Mouse (Mus musculus): ENCODE data around the gene Slc8a2. TPM values are rescaled to one million over a fixed set of nuclear protein-coding genes. Genes with fewer than 3 reads are reported as not detected.

Gene Slc8a2
- polyA plus RNA-seq, 1 experiment from 2014 or later, result 0.15 TPM

DNA sequence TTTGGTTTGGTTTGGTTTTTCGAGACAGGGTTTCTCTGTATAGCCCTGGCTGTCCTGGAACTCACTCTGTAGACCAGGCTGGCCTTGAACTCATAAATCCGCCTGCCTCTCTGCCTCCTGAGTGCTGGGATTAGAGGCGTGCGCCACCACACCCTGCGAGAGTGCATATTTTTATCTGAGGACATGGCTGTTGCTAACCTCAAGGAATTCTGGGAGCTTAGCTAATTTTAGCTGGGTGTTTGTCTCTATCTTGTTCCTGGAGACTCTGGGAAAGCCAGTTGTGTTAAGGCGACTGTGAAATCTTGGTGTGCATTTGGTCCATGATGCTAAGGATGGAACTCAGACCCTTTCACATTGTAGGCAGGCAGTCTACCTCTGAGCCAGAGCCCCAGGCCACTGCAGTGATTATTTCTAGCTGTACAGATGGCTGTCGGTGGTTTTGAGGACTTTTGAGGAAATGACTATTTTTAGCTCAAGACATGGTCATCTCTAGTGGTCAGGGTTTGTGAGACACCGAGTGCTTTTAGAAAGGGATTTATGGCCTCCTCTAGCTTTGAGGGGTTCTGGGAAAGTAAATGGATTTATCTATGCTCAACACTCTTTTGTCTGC lies 26.6 kb downstream of the Slc8a2 start:
- H3K4me2 ChIP-seq (ENCODE audit: low read length), result no peak overlapping the region

DNA sequence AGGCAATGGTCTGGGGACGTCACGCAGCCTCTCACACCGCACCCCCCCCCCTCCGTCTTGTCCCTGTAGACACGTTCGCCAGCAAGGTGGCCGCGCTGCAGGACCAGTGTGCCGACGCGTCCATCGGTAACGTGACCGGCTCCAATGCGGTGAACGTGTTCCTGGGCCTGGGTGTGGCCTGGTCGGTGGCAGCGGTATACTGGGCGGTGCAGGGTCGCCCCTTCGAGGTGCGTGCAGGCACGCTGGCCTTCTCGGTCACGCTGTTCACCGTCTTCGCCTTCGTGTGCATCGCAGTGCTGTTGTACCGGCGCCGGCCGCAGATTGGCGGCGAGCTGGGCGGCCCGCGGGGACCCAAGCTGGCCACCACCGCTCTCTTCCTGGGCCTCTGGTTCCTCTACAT lies 29.1 kb downstream of the Slc8a2 start:
- peaks cover 5 to 21% of the 10 kb centered on the region in 2 experiments for H3K4me1 ChIP-seq (ENCODE audit: control insufficient read depth in 2 of 2, insufficient read depth in 2 of 2, low read length in 2 of 2)
- peak overlapping the region; percentile 12 to 22; a peak in 2 of 4 replicates for H3K4me3 ChIP-seq (ENCODE audit: control insufficient read depth in 1 of 2, insufficient read depth in 1 of 2, low read depth in 1 of 2, low read length in 2 of 2)
- WGBS, result 8% methylated on average over 39 of the region's 39 CpGs
- peak overlapping the region; percentile 52 for H3K4me2 ChIP-seq (ENCODE audit: low read length)
- no peak for ATAC-seq (ENCODE audit: insufficient number of reproducible peaks, insufficient read depth, low FRiP score, low read depth)
- H3K36me3 ChIP-seq (ENCODE audit: control insufficient read depth, insufficient read depth, low read length), result no peaks in the 10 kb centered on the region
- H3K9ac ChIP-seq (ENCODE audit: low read length), result peak overlapping the region; percentile 34; the same call in 1 of the 2 replicates
- H3K9me3 ChIP-seq (ENCODE audit: control insufficient read depth, low read length), result no peaks in the 10 kb centered on the region
- peaks cover 26% of the 10 kb centered on the region for H3K27me3 ChIP-seq (ENCODE audit: control insufficient read depth, insufficient read depth, low read length)
- no peak overlapping the region for H3K27ac ChIP-seq (replicated peaks in 1 of 2; ENCODE audit: control insufficient read depth in 1 of 2, insufficient read depth in 1 of 2, low read depth in 2 of 2, low read length in 2 of 2)

More for the DNA sequence above, 26.6 kb downstream of the Slc8a2 start:
- H3K4me1 ChIP-seq (ENCODE audit: control insufficient read depth in 2 of 2, insufficient read depth in 2 of 2, low read length in 2 of 2), result peaks cover 5 to 21% of the 10 kb centered on the region in 2 experiments
- no peak for ATAC-seq (ENCODE audit: insufficient number of reproducible peaks, insufficient read depth, low FRiP score, low read depth)
- H3K9ac ChIP-seq (ENCODE audit: low read length), result no peak overlapping the region
- peak overlapping the region; percentile 63 to 71 for H3K27ac ChIP-seq (replicated peaks in 1 of 2; ENCODE audit: control insufficient read depth in 1 of 2, insufficient read depth in 1 of 2, low read depth in 2 of 2, low read length in 2 of 2)
- no peaks in the 10 kb centered on the region for H3K9me3 ChIP-seq (ENCODE audit: control insufficient read depth, low read length)
- no peak overlapping the region for H3K4me3 ChIP-seq (ENCODE audit: control insufficient read depth in 1 of 2, insufficient read depth in 1 of 2, low read depth in 1 of 2, low read length in 2 of 2)
- 26% methylated on average over 8 of the region's 8 CpGs for WGBS
- H3K36me3 ChIP-seq (ENCODE audit: control insufficient read depth, insufficient read depth, low read length), result no peaks in the 10 kb centered on the region
- peaks cover 26% of the 10 kb centered on the region for H3K27me3 ChIP-seq (ENCODE audit: control insufficient read depth, insufficient read depth, low read length)

- Histone ChIP-seq H3K27ac (replicated peaks in 1 of 2; ENCODE audit: control insufficient read depth in 1 of 2, insufficient read depth in 1 of 2, low read depth in 2 of 2, low read length in 2 of 2) (no peak overlapping the region), H3K9me3 (ENCODE audit: control insufficient read depth, low read length) (no peaks in the 10 kb centered on the region), H3K27me3 (ENCODE audit: control insufficient read depth, insufficient read depth, low read length) (peaks cover 26% of the 10 kb centered on the region), H3K4me2 (ENCODE audit: low read length) (no peak overlapping the region), H3K9ac (ENCODE audit: low read length) (no peak overlapping the region), H3K36me3 (ENCODE audit: control insufficient read depth, insufficient read depth, low read length) (no peaks in the 10 kb centered on the region), H3K4me3 (ENCODE audit: control insufficient read depth in 1 of 2, insufficient read depth in 1 of 2, low read depth in 1 of 2, low read length in 2 of 2) (no peak overlapping the region), H3K4me1 (ENCODE audit: control insufficient read depth in 2 of 2, insufficient read depth in 2 of 2, low read length in 2 of 2) (peaks cover 2 to 14% of the 10 kb centered on the region in 2 experiments)
- no peak for ATAC-seq (ENCODE audit: insufficient number of reproducible peaks, insufficient read depth, low FRiP score, low read depth)
- WGBS, result 58% methylated on average over 3 of the region's 3 CpGs
Observed at GRCm38 (mm10) chr7:16160702-16161101, 31.1 kb downstream of the Slc8a2 start.

GRCm38 (mm10) chr7:16161302-16161701 lies 31.7 kb downstream of the Slc8a2 start:
- no peaks in the 10 kb centered on the region for H3K36me3 ChIP-seq (ENCODE audit: control insufficient read depth, insufficient read depth, low read length)
- no peak overlapping the region for H3K4me3 ChIP-seq (ENCODE audit: control insufficient read depth in 1 of 2, insufficient read depth in 1 of 2, low read depth in 1 of 2, low read length in 2 of 2)
- ATAC-seq (ENCODE audit: insufficient number of reproducible peaks, insufficient read depth, low FRiP score, low read depth), result no peak
- peaks cover 26% of the 10 kb centered on the region for H3K27me3 ChIP-seq (ENCODE audit: control insufficient read depth, insufficient read depth, low read length)
- H3K9ac ChIP-seq (ENCODE audit: low read length), result no peak overlapping the region
- 87% methylated on average over 9 of the region's 9 CpGs for WGBS
- H3K4me1 ChIP-seq (ENCODE audit: control insufficient read depth in 2 of 2, insufficient read depth in 2 of 2, low read length in 2 of 2), result peaks cover 2 to 8% of the 10 kb centered on the region in 2 experiments
- H3K27ac ChIP-seq (replicated peaks in 1 of 2; ENCODE audit: control insufficient read depth in 1 of 2, insufficient read depth in 1 of 2, low read depth in 2 of 2, low read length in 2 of 2), result no peak overlapping the region
- no peak overlapping the region for H3K4me2 ChIP-seq (ENCODE audit: low read length)
- H3K9me3 ChIP-seq (ENCODE audit: control insufficient read depth, low read length), result no peaks in the 10 kb centered on the region

DNA sequence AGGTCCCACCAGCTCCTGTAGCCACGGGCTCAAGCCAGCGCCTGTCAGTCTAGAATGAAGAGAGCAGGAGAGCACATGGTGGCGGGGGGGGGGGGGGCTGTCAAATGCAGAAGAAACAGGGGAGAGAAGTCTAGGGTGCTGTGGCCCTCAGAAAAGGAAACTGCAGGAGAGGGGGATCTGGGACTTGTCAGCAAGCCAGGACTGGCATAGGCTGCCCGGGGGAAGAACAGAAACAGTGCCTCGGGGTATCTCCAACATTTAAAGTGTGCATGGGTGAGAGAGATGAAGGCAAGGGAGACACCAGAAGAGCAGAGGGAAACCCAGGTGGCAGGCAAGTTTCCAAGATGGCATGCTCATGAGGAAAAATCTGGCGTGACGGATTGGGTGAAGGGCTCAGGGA lies 32.4 kb downstream of the Slc8a2 start:
- WGBS, result 58% methylated on average over 7 of the region's 7 CpGs
- no peak overlapping the region for H3K9ac ChIP-seq (ENCODE audit: low read length)
- no peak for ATAC-seq (ENCODE audit: insufficient number of reproducible peaks, insufficient read depth, low FRiP score, low read depth)
- no peak overlapping the region for H3K4me2 ChIP-seq (ENCODE audit: low read length)
- no peaks in the 10 kb centered on the region for H3K9me3 ChIP-seq (ENCODE audit: control insufficient read depth, low read length)
- H3K27me3 ChIP-seq (ENCODE audit: control insufficient read depth, insufficient read depth, low read length), result peaks cover 26% of the 10 kb centered on the region
- no peak overlapping the region for H3K27ac ChIP-seq (replicated peaks in 1 of 2; ENCODE audit: control insufficient read depth in 1 of 2, insufficient read depth in 1 of 2, low read depth in 2 of 2, low read length in 2 of 2)
- H3K4me3 ChIP-seq (ENCODE audit: control insufficient read depth in 1 of 2, insufficient read depth in 1 of 2, low read depth in 1 of 2, low read length in 2 of 2), result no peak overlapping the region
- H3K36me3 ChIP-seq (ENCODE audit: control insufficient read depth, insufficient read depth, low read length), result no peaks in the 10 kb centered on the region
- H3K4me1 ChIP-seq (ENCODE audit: control insufficient read depth in 2 of 2, insufficient read depth in 2 of 2, low read length in 2 of 2), result peaks cover 2 to 4% of the 10 kb centered on the region in 2 experiments; a peak in 2 of 4 replicates

DNA sequence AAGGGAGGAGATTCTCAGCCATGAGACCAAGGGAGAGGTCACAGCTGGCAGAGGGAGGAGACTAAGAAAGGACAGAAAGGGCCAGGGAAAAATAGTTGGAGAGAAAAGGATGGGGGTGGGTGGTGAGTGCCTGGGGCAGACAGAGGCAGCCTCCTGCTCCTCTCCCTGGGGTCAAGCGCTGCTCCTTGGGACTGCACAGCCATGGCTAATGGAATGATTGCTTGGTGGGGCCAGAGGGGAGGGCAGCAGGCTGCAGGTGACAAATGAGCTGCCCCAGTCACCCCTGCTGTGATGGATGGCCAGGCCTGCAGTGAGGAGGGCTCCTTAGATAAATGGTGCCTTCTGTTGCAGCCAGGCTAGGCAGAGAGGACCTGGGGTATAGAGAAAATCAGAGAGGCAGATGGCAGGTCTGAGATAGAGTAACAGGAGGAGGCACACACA lies 42.5 kb downstream of the Slc8a2 start:
- H3K36me3 ChIP-seq (ENCODE audit: control insufficient read depth, insufficient read depth, low read length), result no peaks in the 10 kb centered on the region
- no peak for ATAC-seq (ENCODE audit: insufficient number of reproducible peaks, insufficient read depth, low FRiP score, low read depth)
- peaks cover 7% of the 10 kb centered on the region; the same call in 1 of the 2 replicates for H3K9me3 ChIP-seq (ENCODE audit: control insufficient read depth, low read length)
- H3K4me1 ChIP-seq (ENCODE audit: control insufficient read depth in 2 of 2, insufficient read depth in 2 of 2, low read length in 2 of 2), result peaks cover 2 to 8% of the 10 kb centered on the region in 2 experiments; a peak in 2 of 4 replicates
- H3K4me3 ChIP-seq (ENCODE audit: control insufficient read depth in 1 of 2, insufficient read depth in 1 of 2, low read depth in 1 of 2, low read length in 2 of 2), result no peak overlapping the region
- H3K4me2 ChIP-seq (ENCODE audit: low read length), result no peak overlapping the region
- no peak overlapping the region for H3K27ac ChIP-seq (replicated peaks in 1 of 2; ENCODE audit: control insufficient read depth in 1 of 2, insufficient read depth in 1 of 2, low read depth in 2 of 2, low read length in 2 of 2)
- no peak overlapping the region for H3K9ac ChIP-seq (ENCODE audit: low read length)
- H3K27me3 ChIP-seq (ENCODE audit: control insufficient read depth, insufficient read depth, low read length), result peaks cover 4% of the 10 kb centered on the region; the same call in 1 of the 2 replicates
- WGBS, result 13% methylated on average over 1 of the region's 1 CpGs

- no peak for ATAC-seq (ENCODE audit: insufficient number of reproducible peaks, insufficient read depth, low FRiP score, low read depth)
- Histone ChIP-seq H3K4me3 (ENCODE audit: control insufficient read depth in 1 of 2, insufficient read depth in 1 of 2, low read depth in 1 of 2, low read length in 2 of 2) (no peak overlapping the region), H3K9ac (ENCODE audit: low read length) (no peak overlapping the region), H3K36me3 (ENCODE audit: control insufficient read depth, insufficient read depth, low read length) (no peaks in the 10 kb centered on the region), H3K27me3 (ENCODE audit: control insufficient read depth, insufficient read depth, low read length) (peaks cover 4% of the 10 kb centered on the region; the same call in 1 of the 2 replicates), H3K9me3 (ENCODE audit: control insufficient read depth, low read length) (peaks cover 6% of the 10 kb centered on the region; the same call in 1 of the 2 replicates), H3K4me1 (ENCODE audit: control insufficient read depth in 2 of 2, insufficient read depth in 2 of 2, low read length in 2 of 2) (peaks cover 2 to 8% of the 10 kb centered on the region in 2 experiments; a peak in 2 of 4 replicates), H3K27ac (replicated peaks in 1 of 2; ENCODE audit: control insufficient read depth in 1 of 2, insufficient read depth in 1 of 2, low read depth in 2 of 2, low read length in 2 of 2) (no peak overlapping the region), H3K4me2 (ENCODE audit: low read length) (no peak overlapping the region)
- WGBS, result 54% methylated on average over 1 of the region's 1 CpGs
Observed at GRCm38 (mm10) chr7:16172586-16173140, 43.0 kb downstream of the Slc8a2 start.
